ENCODE assay signal across 8 mouse cellular contexts in the genomic region with DNA sequence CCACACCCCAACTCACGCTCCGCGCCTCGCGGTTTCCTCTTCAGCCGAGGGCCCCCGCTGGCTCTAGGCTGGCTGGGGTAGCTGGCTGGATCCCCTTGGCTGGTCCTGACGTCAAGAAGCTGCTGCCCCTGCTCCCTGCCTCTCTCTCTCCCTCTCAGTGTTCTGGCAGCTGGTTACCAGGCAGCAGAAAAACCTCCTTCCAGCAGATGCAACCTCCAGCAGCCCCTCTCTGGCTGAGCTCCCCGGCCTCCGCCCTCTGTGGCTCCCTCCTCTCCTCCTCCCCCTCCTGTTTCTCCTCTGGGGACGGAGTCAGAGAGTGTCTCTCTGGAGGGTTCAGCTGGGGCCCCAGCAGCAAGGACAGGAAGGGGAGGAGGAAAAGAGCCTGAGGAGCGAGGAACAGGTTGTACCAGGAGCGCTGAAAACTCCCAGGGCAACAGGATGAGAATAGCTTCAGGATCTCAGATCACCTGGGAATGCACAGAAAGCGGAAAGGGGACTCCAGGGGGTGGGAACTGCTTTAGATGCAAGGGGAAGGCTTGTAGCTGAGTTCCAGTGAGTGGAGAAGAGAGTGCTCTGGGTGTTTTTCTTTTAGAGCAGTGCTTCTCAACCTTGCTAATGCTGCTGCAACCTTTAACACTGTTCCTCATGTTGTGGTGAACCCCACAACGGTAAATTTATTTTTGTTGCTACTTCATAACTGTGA. TPM values are rescaled to one million over a fixed set of nuclear protein-coding genes. Genes with fewer than 3 reads are reported as not detected.
DNase-seq lines count a peak whose midpoint lies in the region; ATAC-seq and TF ChIP-seq lines count a peak whose summit lies in the region.

A gene (minus strand): TSS at position 205 of the 703 bp plus-strand sequence.

- no peak for TF ChIP-seq POLR2A in cerebellum, adult 2 months (IDR thresholded peaks at IDR 0.05; ENCODE audit: borderline replicate concordance, insufficient read depth, low read length)

- intact Hi-C loops in gastrocnemius, postnatal 36 days (cut with DNase I), result no loop called here

- no peak for TF ChIP-seq CTCF in midbrain, postnatal 0 days (IDR thresholded peaks at IDR 0.05)
- TF ChIP-seq CTCF in cerebellum, adult 2 months (IDR thresholded peaks at IDR 0.05; ENCODE audit: borderline replicate concordance, insufficient read depth, low read depth, low read length), result no peak

- H3K4me3 ChIP-seq in kidney, embryonic 14.5 days (ENCODE audit: low read length), result peak within 1 kb of the TSS; percentile 33
- H3K4me3 ChIP-seq in midbrain, postnatal 0 days (ENCODE audit: low read depth, low read length), result peak within 1 kb of the TSS; percentile 22
- no peak within 1 kb of the TSS for H3K4me3 ChIP-seq in cerebellum, adult 2 months (replicated peaks; ENCODE audit: insufficient read depth, low read depth, low read length)

- peak within 1 kb of the TSS; percentile 39 for H3K27ac ChIP-seq in kidney, embryonic 14.5 days (ENCODE audit: low read depth, low read length)
- H3K27ac ChIP-seq in midbrain, postnatal 0 days (ENCODE audit: low read depth, low read length), result peak within 1 kb of the TSS; percentile 8; the same call in 1 of the 2 replicates
- H3K27ac ChIP-seq in cerebellum, adult 2 months (ENCODE audit: insufficient read depth, low read length), result no peak within 1 kb of the TSS

- peaks cover 3% of the 10 kb centered on the region for H3K27me3 ChIP-seq in kidney, embryonic 14.5 days (ENCODE audit: control insufficient read depth, insufficient read depth, low read length)
- H3K27me3 ChIP-seq in midbrain, postnatal 0 days (ENCODE audit: insufficient read depth, low read length), result no peaks in the 10 kb centered on the region
- H3K27me3 ChIP-seq in cerebellum, adult 2 months (ENCODE audit: control insufficient read depth, insufficient read depth, low read length), result no peaks in the 10 kb centered on the region

- no peak for DNase-seq in kidney, adult 9 months
- DNase-seq in brain, adult 2 months (ENCODE audit: low read depth, low spot score), result peak; percentile 66
- peak; percentile 16 to 39 for DNase-seq in gastrocnemius, postnatal 36 days
- peak; percentile 12 for DNase-seq in hindlimb bud, embryonic 11.5 days (ENCODE audit: extremely low spot score, low read depth, low spot score)
- peak; percentile 59 for DNase-seq in midbrain, postnatal 0 days (ENCODE audit: low spot score)
- no peak for DNase-seq in cerebellum, adult 2 months

- peak; percentile 90 for ATAC-seq in kidney, embryonic 14.5 days (ENCODE audit: low FRiP score, low TSS enrichment)
- ATAC-seq in midbrain, postnatal 0 days (ENCODE audit: low FRiP score), result peak; percentile 84
- no peak for ATAC-seq in granulocyte monocyte progenitor cell, adult 5-6 weeks (replicated peaks; ENCODE audit: poor library complexity, severe bottlenecking)

- H3K36me3 ChIP-seq in kidney, embryonic 14.5 days (ENCODE audit: control insufficient read depth, insufficient read depth, low read length), result no peaks in the 10 kb centered on the region
- no peaks in the 10 kb centered on the region for H3K36me3 ChIP-seq in midbrain, postnatal 0 days (ENCODE audit: insufficient read depth, low read length)

- 2% methylated on average over 15 of the region's 15 CpGs for WGBS in kidney, embryonic 14.5 days
- 2% methylated on average over 15 of the region's 15 CpGs for WGBS in midbrain, postnatal 0 days
- WGBS in cerebellum, adult 2 months, result 5% methylated on average over 15 of the region's 15 CpGs

- H3K9me3 ChIP-seq in kidney, embryonic 14.5 days (ENCODE audit: control insufficient read depth, low read length), result no peaks in the 10 kb centered on the region
- no peaks in the 10 kb centered on the region for H3K9me3 ChIP-seq in midbrain, postnatal 0 days (ENCODE audit: low read length)

- H3K4me1 ChIP-seq in kidney, embryonic 14.5 days (ENCODE audit: control insufficient read depth, insufficient read depth, low read length), result peaks cover 21% of the 10 kb centered on the region
- H3K4me1 ChIP-seq in midbrain, postnatal 0 days (ENCODE audit: insufficient read depth, low read length), result no peaks in the 10 kb centered on the region; the same call in 1 of the 2 replicates
- H3K4me1 ChIP-seq in cerebellum, adult 2 months (ENCODE audit: control insufficient read depth, insufficient read depth, low read length), result no peaks in the 10 kb centered on the region

- peak within 1 kb of the TSS; percentile 61 for H3K4me2 ChIP-seq in kidney, embryonic 14.5 days (replicated peaks; ENCODE audit: low read depth, low read length)
- H3K4me2 ChIP-seq in midbrain, postnatal 0 days (ENCODE audit: low read depth, low read length, poor library complexity, severe bottlenecking), result peak within 1 kb of the TSS; percentile 50

- H3K9ac ChIP-seq in kidney, embryonic 14.5 days (ENCODE audit: low read depth, low read length), result peak within 1 kb of the TSS; percentile 45
- H3K9ac ChIP-seq in midbrain, postnatal 0 days (replicated peaks; ENCODE audit: low read length, poor library complexity, severe bottlenecking), result peak within 1 kb of the TSS; percentile 29; the same call in 1 of the 2 replicates

RNA-seq across cellular contexts. Expression of the gene that starts here (rescaled TPM):
- 1.7 and 4.2 TPM in 2 replicates for polyA plus RNA-seq in kidney, embryonic 14.5 days (2014; fragmentation: Nextera tagmentation; extraction: Ambion mirVana)
- total RNA-seq in gastrocnemius, postnatal 36 days (2021), result 1 to 10 TPM; 3.7 to 4.3 TPM
- total RNA-seq in midbrain, postnatal 0 days (2014; rRNA removed), result 4.9 and 5.3 TPM in 2 replicates
- polyA plus RNA-seq in midbrain, postnatal 0 days (2015; fragmentation: Nextera tagmentation; extraction: Ambion mirVana), result 3.8 and 4.9 TPM in 2 replicates
- polyA plus RNA-seq in cerebellum, adult 2 months (2012; rRNA removed), result 0.80 and 1.0 TPM in 2 replicates
- not detected in 2 replicates for total RNA-seq in granulocyte monocyte progenitor cell, adult 5-6 weeks (2014; fragmentation: Nextera tagmentation)
- not detected in 2 replicates for total RNA-seq in granulocyte monocyte progenitor cell, adult 5-6 weeks (2017)

Comparison
In these comparisons a context has a peak if more than half of its experiments do, and no peak if none do; other contexts are left out.
1. DNase-seq: peak in brain, adult 2 months (single experiment), gastrocnemius, postnatal 36 days (2 of 2), hindlimb bud, embryonic 11.5 days (single experiment) and midbrain, postnatal 0 days (single experiment); none in kidney, adult 9 months (single experiment) and cerebellum, adult 2 months (0 of 2).